Mouse (Mus musculus) megakaryocyte, embryonic 14.5 days (primary cell): ENCODE results near the gene Zfp68.

Source experiments
- FLI1 ChIP-seq: IDR thresholded peaks from 2 replicates; pipeline ENCODE4 v1.6.1; 2012; ENCODE audit warnings: low read length, inconsistent platforms, mixed read lengths
- GATA1 ChIP-seq: IDR thresholded peaks from 3 replicates; pipeline ENCODE4 v1.6.1; 2012; ENCODE audit warnings: mixed read lengths, low read length, inconsistent platforms, borderline replicate concordance

DNA sequence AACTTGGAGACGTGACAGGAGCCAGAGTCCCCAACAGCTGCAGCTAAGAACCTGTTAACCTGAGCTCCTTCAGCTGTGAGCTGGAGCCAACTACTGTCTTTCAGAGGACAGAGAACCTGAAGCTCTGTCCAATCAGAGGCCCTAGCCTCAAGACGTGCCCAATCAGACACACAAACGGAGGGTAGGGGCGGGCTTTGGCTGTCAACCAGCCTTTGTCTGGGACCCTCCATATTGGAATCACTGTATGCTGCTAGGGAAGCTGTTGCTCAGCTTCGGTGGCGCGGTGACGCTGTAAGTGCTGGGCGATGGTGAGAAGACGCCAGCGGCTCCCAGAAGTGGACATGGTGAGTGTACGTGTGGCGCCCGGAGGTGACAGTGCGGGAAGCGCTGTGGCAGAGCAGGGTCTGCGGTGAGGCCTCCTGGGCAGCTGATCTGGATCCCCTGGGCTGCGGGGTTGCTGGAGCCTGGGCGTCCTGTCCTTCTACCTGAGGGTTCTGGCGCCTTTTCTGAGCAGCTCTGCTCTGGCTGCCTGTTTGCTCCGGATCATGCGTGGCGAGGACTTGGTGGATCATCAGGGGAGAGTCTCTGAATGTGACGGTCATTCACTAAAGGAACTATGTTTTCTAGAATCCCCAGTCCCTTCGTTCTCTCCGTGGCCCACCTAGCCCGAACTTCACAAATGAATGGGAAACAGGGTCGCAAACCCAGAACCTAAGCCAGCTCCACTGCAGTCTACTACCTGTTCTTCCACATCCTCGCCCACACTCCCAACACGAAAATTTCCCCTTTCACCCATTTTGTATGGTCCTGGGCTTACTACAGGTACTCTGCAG is 3.3 kb upstream of the Zfp68 start, which contains the start of gene A430033K04Rik:
- no peak for TF ChIP-seq GATA1
- TF ChIP-seq FLI1 = no peak
